Mouse (Mus musculus): Measurements from ENCODE around the gene Trim17. TPM values are rescaled to one million over a fixed set of nuclear protein-coding genes. Genes with fewer than 3 reads are reported as not detected.
A peak's percentile ranks its signal among the peaks of the same experiment; 100 is the strongest.
"Not testable (repeated sequence)": the region's sequence is repeated elsewhere in the genome, so short reads cannot be mapped to it uniquely, and the experiment has no call there.

The Trim17 gene
- polyA plus RNA-seq, 1 experiment from 2014 or later = 0.19 TPM

GRCm38 (mm10) chr11:58949480-58950431 lies 4.7 kb upstream of the Trim17 start:
- WGBS = 7% methylated on average over 20 of the region's 20 CpGs
- peak; percentile 61 for DNase-seq (ENCODE audit: low spot score)
- H3K27me3 ChIP-seq (replicated peaks; ENCODE audit: low read depth, poor library complexity, severe bottlenecking) = peaks cover 71% of the 10 kb centered on the region

GRCm38 (mm10) chr11:58951210-58951609 lies 3.3 kb upstream of the Trim17 start:
- H3K4me1 ChIP-seq = peaks cover 34% of the 10 kb centered on the region
- H3K4me3 ChIP-seq = no peak overlapping the region
- no peak overlapping the region for H3K27ac ChIP-seq (replicated peaks)
- 67% methylated on average over 5 of the region's 5 CpGs for WGBS
- H3K36me3 ChIP-seq (replicated peaks) = no peaks in the 10 kb centered on the region
- H3K9me3 ChIP-seq = no peaks in the 10 kb centered on the region
- no peak for DNase-seq (ENCODE audit: low spot score)
- H3K27me3 ChIP-seq (replicated peaks; ENCODE audit: low read depth, poor library complexity, severe bottlenecking) = peaks cover 60% of the 10 kb centered on the region

More at GRCm38 (mm10) chr11:58949480-58950431, 4.7 kb upstream of the Trim17 start:
- H3K27ac ChIP-seq (replicated peaks) = peak overlapping the region; percentile 89
- H3K4me1 ChIP-seq = peaks cover 27% of the 10 kb centered on the region
- peak overlapping the region; percentile 64 for H3K4me3 ChIP-seq
- no peaks in the 10 kb centered on the region for H3K36me3 ChIP-seq (replicated peaks)
- no peaks in the 10 kb centered on the region for H3K9me3 ChIP-seq

- no peaks in the 10 kb centered on the region for H3K9me3 ChIP-seq
- peaks cover 17% of the 10 kb centered on the region for H3K36me3 ChIP-seq (replicated peaks)
- WGBS = under 1% methylated on average over 33 of the region's 33 CpGs
- peaks cover 41% of the 10 kb centered on the region for H3K4me1 ChIP-seq
- H3K27ac ChIP-seq (replicated peaks) = peak overlapping the region; percentile 96
- DNase-seq (ENCODE audit: low spot score) = peak; percentile 75
- H3K27me3 ChIP-seq (replicated peaks; ENCODE audit: low read depth, poor library complexity, severe bottlenecking) = peaks cover 49% of the 10 kb centered on the region
- H3K4me3 ChIP-seq = peak overlapping the region; percentile 83
These were observed 925 bp upstream of the Trim17 start for GRCm38 (mm10) chr11:58953351-58954169.

- H3K4me3 ChIP-seq = peak overlapping the region; percentile 83
- H3K27me3 ChIP-seq (replicated peaks; ENCODE audit: low read depth, poor library complexity, severe bottlenecking) = peaks cover 50% of the 10 kb centered on the region
- H3K36me3 ChIP-seq (replicated peaks) = peaks cover 19% of the 10 kb centered on the region
- peaks cover 40% of the 10 kb centered on the region for H3K4me1 ChIP-seq
- H3K27ac ChIP-seq (replicated peaks) = peak overlapping the region; percentile 96
- under 1% methylated on average over 17 of the region's 17 CpGs for WGBS
- not testable (repeated sequence) for DNase-seq (ENCODE audit: low spot score); H3K9me3 ChIP-seq
These were observed 390 bp upstream of the Trim17 start for GRCm38 (mm10) chr11:58954170-58954419.

- H3K4me1 ChIP-seq = peaks cover 47% of the 10 kb centered on the region
- no peaks in the 10 kb centered on the region for H3K9me3 ChIP-seq
- peak; percentile 44 for DNase-seq (ENCODE audit: low spot score)
- H3K27me3 ChIP-seq (replicated peaks; ENCODE audit: low read depth, poor library complexity, severe bottlenecking) = peaks cover 41% of the 10 kb centered on the region
- WGBS = under 1% methylated on average over 20 of the region's 20 CpGs
- peak overlapping the region; percentile 83 for H3K4me3 ChIP-seq
- peak overlapping the region; percentile 96 for H3K27ac ChIP-seq (replicated peaks)
- H3K36me3 ChIP-seq (replicated peaks) = peaks cover 19% of the 10 kb centered on the region
These were observed 820 bp downstream of the Trim17 start for GRCm38 (mm10) chr11:58955143-58955867.

- peaks cover 46% of the 10 kb centered on the region for H3K4me1 ChIP-seq
- peaks cover 19% of the 10 kb centered on the region for H3K36me3 ChIP-seq (replicated peaks)
- DNase-seq (ENCODE audit: low spot score) = no peak
- peaks cover 39% of the 10 kb centered on the region for H3K27me3 ChIP-seq (replicated peaks; ENCODE audit: low read depth, poor library complexity, severe bottlenecking)
- peak overlapping the region; percentile 96 for H3K27ac ChIP-seq (replicated peaks)
- peak overlapping the region; percentile 83 for H3K4me3 ChIP-seq
- no peaks in the 10 kb centered on the region for H3K9me3 ChIP-seq
- 50% methylated on average over 8 of the region's 8 CpGs for WGBS
These were observed 1.4 kb downstream of the Trim17 start for GRCm38 (mm10) chr11:58955868-58956257.

GRCm38 (mm10) chr11:58957226-58957914 lies 2.9 kb downstream of the Trim17 start:
- H3K4me1 ChIP-seq = peaks cover 49% of the 10 kb centered on the region

GRCm38 (mm10) chr11:58958536-58958935 lies 4.1 kb downstream of the Trim17 start:
- no peak for DNase-seq (ENCODE audit: low spot score)
- 81% methylated on average over 6 of the region's 6 CpGs for WGBS
- peaks cover 19% of the 10 kb centered on the region for H3K36me3 ChIP-seq (replicated peaks)
- H3K4me1 ChIP-seq = peaks cover 42% of the 10 kb centered on the region
- H3K27ac ChIP-seq (replicated peaks) = no peak overlapping the region
- H3K27me3 ChIP-seq (replicated peaks; ENCODE audit: low read depth, poor library complexity, severe bottlenecking) = peaks cover 50% of the 10 kb centered on the region
- peaks cover 7% of the 10 kb centered on the region; the same call in 1 of the 2 replicates for H3K9me3 ChIP-seq
- H3K4me3 ChIP-seq = peak overlapping the region; percentile 12; the same call in 1 of the 2 replicates

More at GRCm38 (mm10) chr11:58957226-58957914, 2.9 kb downstream of the Trim17 start:
- peaks cover 7% of the 10 kb centered on the region; the same call in 1 of the 2 replicates for H3K9me3 ChIP-seq
- H3K27me3 ChIP-seq (replicated peaks; ENCODE audit: low read depth, poor library complexity, severe bottlenecking) = peaks cover 39% of the 10 kb centered on the region
- no peak overlapping the region for H3K27ac ChIP-seq (replicated peaks)
- no peak for DNase-seq (ENCODE audit: low spot score)
- peak overlapping the region; percentile 83 for H3K4me3 ChIP-seq
- H3K36me3 ChIP-seq (replicated peaks) = peaks cover 19% of the 10 kb centered on the region
- WGBS = 86% methylated on average over 5 of the region's 5 CpGs

- Histone ChIP-seq H3K4me3 (peak overlapping the region; percentile 64), H3K4me1 (peaks cover 40% of the 10 kb centered on the region), H3K9me3 (peaks cover 7% of the 10 kb centered on the region; the same call in 1 of the 2 replicates), H3K36me3 (replicated peaks) (peaks cover 19% of the 10 kb centered on the region), H3K27me3 (replicated peaks; ENCODE audit: low read depth, poor library complexity, severe bottlenecking) (peaks cover 58% of the 10 kb centered on the region), H3K27ac (replicated peaks) (no peak overlapping the region)
- WGBS = 40% methylated on average over 15 of the region's 15 CpGs
- DNase-seq (ENCODE audit: low spot score) = no peak
These were observed 4.8 kb downstream of the Trim17 start for GRCm38 (mm10) chr11:58959186-58959825.

- 3% methylated on average over 40 of the region's 40 CpGs for WGBS
- Histone ChIP-seq H3K27me3 (replicated peaks; ENCODE audit: low read depth, poor library complexity, severe bottlenecking) (peaks cover 58% of the 10 kb centered on the region), H3K4me3 (peak overlapping the region; percentile 64), H3K27ac (replicated peaks) (peak overlapping the region; percentile 24; the same call in 1 of the 2 replicates), H3K36me3 (replicated peaks) (peaks cover 19% of the 10 kb centered on the region), H3K4me1 (peaks cover 45% of the 10 kb centered on the region), H3K9me3 (peaks cover 7% of the 10 kb centered on the region; the same call in 1 of the 2 replicates)
- DNase-seq (ENCODE audit: low spot score) = peak; percentile 86
These were observed 5.5 kb downstream of the Trim17 start for GRCm38 (mm10) chr11:58959921-58960465.
